Mouse (Mus musculus) bone marrow, adult 2 months (tissue): ENCODE results near the gene Myl10.

ENCODE experiments used
- CTCF ChIP-seq: fragments of 200-500 bp; IDR thresholded peaks from 2 replicates; pipeline ENCODE4 v1.5.1; 2011; ENCODE audit warnings: low read length, control low read depth; ENCODE audit not compliant: control insufficient read depth, insufficient read depth
- POLR2A ChIP-seq: fragments of 200-500 bp; IDR thresholded peaks from 2 replicates; pipeline ENCODE4 v1.6.1; 2011; ENCODE audit warnings: low read depth, mild to moderate bottlenecking, control low read depth, low read length, borderline replicate concordance; ENCODE audit not compliant: control insufficient read depth

DNA sequence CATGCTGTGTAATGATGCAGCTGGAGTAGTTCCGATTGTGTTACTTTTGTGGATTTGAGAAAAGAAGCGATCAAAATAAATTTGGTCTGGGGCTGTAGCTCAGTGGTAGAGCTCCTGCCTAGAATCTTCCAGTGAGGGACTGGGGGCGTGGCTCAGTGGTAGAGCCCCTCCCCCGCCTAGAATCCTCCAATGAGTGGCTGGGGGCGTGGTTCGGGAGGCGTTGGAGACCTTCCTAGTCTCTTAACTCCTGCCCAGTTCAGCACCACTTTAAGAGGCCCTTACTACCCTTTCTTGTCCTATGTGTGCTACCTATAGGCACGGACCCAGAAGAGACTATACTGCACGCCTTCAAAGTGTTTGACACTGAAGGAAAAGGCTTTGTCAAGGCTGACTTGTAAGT, 4.7 kb downstream of the Myl10 start:
- no peak for TF ChIP-seq POLR2A
- no peak for TF ChIP-seq CTCF
